Mouse (Mus musculus): ENCODE measurements around the gene Tchh. TPM values are rescaled to one million over a fixed set of nuclear protein-coding genes. Genes with fewer than 3 reads are reported as not detected.
"Not testable (repeated sequence)": the region's sequence is repeated elsewhere in the genome, so short reads cannot be mapped to it uniquely, and the experiment has no call there.

Tchh gene
- 0.37 and 0.57 TPM in 2 replicates for polyA plus RNA-seq (2012; rRNA removed)

DNA sequence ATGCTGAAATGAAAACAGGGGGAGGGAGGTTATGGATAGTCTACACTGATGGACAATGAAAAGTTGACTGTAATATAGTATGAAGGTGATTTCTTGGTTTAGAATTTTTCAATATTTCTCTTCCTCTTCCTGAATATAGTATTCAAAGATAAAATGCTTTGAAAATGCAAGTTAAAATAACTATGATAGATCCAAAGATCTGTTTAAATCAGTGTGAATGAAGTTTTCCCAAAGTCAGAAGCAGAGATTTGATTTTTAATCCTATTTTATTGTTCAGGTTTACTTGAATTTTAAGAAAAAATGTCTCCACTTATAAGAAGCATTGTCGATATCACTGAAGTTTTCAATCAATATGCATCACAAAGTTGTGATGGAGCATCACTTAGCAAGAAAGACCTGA, at the start of gene Tchh:
Gene Tchh (plus strand): TSS at position 301 of the 400 bp plus-strand sequence.
- no peak for DNase-seq (ENCODE audit: low spot score)

DNA sequence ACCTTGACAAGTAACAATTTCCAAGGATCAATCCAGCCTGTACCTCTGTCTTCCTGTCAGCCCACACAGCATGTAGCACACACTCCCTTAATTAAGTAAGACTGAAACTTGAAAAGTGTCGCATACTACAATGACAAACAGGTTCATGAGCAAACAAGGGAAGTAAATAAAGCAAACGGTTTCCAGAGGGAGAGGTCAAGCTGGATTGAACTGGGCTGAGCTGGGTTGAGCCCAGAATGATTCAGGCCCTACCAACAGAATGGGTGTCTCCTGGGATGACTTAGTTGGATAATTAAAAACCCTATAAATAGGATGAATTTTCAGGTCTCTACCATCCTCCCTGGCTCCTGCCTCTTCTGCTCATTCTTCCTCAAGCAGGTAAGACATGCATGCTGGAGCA, 48.8 kb upstream of the Tchh start, which contains the start of gene Rptn:
Gene Rptn (plus strand): TSS at position 334 of the 400 bp plus-strand sequence.
- DNase-seq (ENCODE audit: low spot score), result no peak

DNA sequence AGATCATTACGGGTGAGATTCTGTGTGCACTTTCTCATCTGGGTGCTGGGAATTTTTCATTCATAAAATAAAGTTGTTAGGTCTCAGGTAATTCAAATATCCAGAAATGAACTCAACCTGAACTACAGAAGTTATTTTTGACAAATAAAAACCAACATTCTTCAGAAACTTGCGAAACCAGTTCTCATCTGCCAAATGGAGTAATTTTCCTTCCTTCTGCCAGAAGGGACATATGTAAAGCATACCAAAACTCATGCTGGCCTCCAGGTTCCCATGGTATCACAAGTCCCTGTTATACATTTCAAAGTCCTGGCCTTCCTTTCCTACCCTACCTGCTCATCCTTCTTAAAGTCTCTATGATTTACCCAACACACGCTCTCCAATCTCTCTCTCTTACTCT, 38.2 kb upstream of the Tchh start:
- no peak for DNase-seq (ENCODE audit: low spot score)

DNA sequence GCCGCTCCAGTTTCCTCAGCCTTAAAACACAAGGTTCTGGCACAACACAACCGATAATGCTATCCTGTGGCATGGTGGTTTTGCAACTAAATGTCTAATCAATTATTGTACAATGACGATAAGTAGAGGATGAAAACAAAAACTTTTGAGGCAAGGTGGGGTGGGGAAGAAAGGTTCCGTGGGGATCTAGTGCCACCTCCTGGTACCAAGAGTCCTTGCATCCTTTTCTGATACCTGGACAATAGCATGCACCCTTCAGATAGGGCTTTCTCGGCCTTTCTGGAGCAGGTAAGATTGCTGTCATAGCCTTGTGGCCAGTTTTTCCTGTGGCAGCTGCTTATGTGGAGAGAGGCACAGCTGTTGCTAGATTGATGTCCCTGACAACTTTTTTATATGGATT, 35.1 kb upstream of the Tchh start:
- DNase-seq (ENCODE audit: low spot score), result no peak

DNA sequence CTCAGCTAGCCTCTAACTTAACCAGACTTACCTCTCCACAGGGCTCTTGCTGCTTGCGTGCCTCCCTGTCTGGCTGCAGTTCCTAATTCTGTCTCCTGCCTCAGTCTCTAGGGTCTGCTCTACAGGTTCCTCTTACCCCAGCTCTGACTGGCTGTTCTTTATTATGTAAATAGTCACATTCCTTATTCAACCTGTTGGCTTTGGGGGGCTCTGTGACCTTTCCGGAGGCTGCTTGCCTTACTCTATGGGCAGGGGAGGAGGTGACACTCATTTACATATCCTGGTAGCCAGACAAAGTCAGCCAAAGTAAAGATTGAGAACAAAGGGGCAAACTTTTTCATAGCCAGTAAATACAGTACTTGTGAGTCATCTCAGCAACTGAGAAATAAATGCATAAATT, 30.2 kb upstream of the Tchh start:
- no peak for DNase-seq (ENCODE audit: low spot score)

DNA sequence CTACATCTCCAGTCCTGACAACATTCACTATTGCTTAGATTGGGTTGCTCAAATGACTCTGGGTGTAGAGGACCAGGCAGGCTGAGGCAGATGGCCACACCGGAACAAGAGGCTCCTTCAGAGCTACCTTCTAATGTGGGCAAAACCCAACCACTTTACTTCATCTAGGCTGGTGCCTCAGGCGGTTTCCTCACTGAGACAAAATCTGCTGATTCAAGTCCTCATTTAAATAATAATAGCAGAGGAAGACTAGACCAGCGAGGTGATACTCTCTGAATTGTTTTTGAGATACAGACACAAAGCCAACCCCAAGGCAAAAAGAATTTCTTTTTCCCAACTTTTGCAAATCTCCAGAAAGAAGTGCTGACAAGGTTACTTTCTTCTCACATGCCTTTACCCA, 10.5 kb upstream of the Tchh start:
- DNase-seq (ENCODE audit: low spot score), result no peak

DNA sequence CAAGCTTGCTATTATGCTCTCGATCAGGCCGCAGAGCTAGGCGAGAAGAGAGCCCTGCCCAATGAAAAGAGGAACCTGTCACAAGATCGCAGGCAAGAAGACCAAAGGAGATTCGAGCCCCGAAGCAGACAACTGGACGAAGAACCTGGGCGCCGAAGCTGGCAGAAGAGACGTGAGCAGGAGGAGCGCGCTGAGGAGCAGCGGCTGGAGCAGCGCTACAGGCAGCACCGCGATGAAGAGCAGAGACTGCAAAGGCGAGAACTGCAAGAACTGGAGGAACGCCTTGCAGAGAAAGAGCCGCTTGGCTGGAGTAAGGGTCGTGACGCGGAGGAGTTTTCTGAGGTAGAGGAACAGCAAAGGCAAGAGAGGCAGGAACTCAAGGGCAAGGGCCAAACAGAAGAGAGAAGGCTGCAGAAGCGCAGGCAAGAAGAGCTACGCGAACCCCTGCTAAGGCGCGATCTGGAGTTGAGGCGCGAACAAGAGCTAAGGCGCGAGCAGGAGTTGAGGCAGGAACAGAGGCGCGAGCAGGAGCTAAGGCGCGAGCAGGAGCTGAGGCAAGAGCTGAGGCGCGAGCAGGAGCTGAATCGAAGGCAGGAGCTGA, 1.5 kb downstream of the Tchh start:
- peak; percentile 34 for DNase-seq (ENCODE audit: low spot score)

DNA sequence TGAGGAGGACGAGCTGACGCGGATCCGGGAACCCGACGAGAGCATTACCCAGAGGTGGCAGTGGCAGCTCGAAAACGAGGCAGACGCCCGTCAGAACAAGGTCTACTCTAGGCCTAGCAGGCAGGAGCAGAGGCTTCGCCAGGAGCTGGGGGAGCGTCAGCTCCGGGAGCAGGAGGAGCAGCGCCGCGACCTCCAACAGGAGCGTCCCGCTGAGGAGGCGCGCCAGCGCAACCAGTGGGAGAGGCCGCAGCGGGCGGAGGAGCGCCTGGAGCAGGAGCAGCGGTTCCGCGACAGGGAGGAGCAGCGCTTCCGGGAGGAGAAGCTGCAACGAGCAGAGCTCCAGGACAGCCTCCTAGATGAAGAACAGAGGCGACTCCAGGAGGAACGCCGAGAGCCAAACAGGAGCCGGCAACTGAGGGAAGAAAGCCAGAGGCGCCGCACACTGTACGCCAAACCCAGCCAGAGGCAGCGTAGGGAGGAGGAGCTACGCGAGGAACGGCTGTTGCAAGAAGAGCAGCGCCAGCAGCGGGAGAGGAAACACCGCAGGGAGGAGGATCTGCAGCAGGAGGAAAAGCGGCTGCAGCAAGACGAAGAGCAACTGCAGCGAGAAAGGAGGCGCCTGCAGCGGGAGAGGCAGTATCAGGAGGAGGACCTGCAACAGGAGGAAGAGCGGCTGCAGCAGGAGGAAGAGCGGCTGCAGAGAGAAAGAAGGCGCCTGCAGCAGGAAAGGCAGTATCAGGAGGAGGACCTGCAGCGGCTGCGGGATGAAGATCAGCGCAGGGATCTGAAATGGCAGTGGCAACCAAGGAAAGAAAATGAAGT, 2.4 kb downstream of the Tchh start:
- peak; percentile 53 for DNase-seq (ENCODE audit: low spot score)

DNA sequence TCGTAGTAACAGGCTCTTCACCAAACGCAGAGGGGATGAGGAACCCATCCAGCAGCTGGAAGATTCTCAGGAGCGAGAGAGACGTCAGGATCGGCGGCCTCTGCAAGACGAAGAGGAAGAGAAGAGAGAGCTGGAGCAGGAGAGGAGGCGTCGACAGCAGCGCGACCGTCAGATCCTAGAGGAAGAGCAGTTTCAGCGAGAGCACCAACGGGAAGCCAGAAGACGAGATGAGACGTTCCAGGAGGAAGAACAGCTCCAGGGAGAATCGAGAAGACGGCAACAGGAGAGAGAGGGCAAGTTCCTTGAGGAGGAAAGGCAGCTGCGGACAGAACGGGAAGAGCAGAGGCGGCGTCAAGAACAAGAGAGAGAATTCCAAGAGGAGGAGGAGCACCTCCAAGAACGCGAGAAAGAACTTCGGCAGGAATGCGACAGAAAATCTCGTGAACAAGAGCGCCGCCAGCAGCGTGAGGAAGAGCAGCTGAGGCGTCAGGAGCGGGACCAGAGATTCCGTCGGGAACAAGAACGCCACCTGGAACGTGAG, 3.1 kb downstream of the Tchh start:
- no peak for DNase-seq (ENCODE audit: low spot score)

DNA sequence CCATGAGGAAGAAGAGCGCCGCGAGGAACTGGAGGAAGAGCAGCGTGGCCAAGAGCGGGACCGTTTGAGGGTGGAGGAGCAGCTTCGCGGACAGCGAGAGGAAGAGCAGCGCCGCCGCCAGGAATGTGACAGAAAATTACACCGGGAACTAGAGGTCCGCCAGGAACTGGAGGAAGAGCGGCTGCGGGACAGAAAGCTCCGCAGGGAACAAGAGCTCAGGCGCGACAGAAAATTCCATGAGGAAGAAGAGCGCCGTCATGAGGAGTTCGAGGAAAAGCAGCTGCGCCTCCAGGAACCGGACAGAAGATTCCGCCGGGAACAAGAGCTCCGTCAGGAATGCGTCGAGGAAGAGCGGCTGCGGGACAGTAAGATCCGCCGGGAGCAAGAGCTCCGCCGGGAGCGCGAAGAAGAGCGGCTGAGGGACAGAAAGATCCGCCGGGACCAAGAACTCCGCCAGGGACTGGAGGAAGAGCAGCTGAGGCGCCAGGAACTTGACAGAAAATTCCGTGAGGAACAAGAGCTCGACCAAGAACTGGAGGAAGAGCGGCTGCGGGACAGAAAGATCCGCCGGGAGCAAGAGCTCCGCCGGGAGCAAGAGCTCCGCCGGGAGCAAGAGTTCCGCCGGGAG, 4.1 kb downstream of the Tchh start:
- DNase-seq (ENCODE audit: low spot score), result no peak

DNA sequence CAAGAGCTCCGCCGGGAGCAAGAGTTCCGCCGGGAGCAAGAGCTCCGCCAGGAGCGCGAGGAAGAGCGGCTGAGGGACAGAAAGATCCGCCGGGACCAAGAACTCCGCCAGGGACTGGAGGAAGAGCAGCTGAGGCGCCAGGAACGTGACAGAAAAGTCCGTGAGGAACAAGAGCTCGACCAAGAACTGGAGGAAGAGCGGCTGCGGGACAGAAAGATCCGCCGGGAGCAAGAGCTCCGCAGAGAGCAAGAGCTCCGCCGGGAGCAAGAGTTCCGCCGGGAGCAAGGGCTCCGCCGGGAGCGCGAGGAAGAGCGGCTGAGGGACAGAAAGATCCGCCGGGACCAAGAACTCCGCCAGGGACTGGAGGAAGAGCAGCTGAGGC, 4.6 kb downstream of the Tchh start:
- DNase-seq (ENCODE audit: low spot score), result not testable (repeated sequence)

DNA sequence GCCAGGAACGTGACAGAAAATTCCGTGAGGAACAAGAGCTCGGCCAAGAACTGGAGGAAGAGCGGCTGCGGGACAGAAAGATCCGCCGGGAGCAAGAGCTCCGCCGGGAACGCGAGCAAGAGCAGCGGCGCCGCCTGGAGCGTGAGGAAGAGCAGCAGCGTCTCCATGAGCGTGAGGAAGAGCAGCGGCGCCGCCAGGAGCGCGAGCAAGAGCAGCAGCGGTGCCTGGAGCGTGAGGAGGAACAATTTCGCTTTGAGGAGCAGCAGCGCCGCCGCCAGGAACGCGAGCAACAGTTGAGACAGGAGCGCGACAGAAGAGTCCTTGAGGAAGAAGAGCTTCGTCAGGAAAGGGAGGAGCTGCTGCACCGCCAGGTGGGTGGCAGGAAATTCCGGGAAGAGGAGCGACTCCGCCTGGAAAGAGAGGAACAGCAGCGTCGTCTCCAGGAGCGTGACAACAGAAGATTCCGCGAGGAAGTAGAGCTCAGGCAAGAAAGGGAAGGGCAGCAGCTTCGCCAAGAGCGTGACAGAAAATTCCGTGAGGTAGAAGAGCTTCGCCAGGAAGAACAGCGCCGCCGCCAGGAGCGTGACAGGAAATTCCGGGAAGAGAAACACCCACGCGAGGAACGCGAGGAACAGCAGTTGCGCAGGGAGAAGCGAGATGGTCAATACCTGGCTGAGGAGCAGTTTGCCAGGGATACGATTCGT, 5.2 kb downstream of the Tchh start:
- peak; percentile 34 for DNase-seq (ENCODE audit: low spot score)

DNA sequence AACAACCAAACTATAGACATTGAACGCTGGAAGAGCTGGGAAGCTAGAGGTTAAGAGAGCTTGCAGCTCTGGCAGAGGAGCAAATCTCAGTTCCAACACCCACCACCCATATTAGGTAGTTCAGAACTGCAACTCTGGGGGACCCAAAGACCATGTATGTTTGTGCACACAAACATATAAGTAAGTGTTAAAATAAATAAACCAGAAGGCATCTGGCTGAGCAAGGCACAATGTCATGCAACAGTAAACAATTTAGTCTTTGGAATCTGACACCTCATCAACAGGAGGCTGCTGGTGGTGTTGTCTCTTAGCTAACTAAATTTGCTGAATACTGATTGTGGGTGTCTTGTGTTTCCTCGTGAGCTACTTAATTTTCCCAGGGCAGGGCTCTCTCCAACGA, 24.4 kb downstream of the Tchh start:
- no peak for DNase-seq (ENCODE audit: low spot score)

DNA sequence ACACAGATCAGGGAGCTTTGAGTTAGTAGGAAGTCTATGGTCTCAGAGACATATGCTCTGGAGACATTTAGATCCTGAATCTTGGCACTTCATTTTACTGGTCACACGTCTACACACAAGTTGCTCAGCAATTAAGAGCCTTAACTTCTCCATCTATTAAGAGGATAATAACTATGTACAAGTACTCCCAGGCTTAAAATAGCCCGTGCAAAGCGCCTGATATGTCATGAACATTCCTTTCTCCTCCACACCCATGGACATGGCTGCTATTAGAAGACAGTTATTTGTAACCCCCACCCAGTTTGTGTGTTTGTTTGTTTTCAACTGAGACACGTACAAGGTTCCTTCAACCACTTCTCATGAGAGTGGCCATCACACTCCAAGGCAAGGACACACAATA, 25.0 kb downstream of the Tchh start:
- no peak for DNase-seq (ENCODE audit: low spot score)

DNA sequence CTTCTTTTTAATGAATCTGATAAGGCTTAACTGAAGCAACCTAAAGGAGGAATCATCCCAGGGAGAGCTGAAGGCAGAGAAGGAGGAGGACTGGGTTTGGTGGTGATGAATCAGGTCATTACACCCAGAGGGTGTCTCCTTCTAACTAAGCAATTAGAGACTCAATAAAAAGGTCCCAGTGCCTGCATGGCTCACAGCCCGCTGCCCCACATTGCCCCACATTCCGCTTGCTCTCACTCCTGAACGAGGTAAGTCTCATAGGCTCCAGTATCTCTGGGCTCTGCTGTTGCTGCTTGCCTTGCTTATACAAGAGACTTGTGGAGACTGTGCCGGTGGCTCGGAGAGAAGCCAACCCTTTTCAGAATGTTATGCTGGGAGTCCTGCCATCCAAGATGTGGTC, 26.4 kb downstream of the Tchh start, which contains the start of gene Tchhl1:
Gene Tchhl1 (plus strand): TSS at position 194 of the 400 bp plus-strand sequence.
- no peak for DNase-seq (ENCODE audit: low spot score)

DNA sequence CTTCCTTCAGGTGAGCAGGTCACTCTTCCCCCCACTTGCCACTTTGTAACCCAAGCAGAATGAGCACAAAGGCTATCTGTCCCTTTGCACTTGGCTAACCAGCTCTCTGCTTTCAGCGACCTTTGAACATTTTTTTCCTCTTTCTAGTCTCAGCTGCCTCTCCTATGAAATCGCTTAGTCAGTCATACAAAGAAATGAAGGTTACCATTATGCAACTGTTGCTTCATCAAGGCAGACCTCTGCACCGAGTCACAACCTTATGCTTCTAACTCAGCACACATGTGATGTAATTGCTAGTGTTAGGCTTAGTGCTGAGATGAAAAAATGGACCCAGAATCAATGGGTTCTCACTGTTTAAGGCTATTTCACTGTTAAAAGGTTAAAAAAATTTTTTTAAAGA, 27.5 kb downstream of the Tchh start:
- no peak for DNase-seq (ENCODE audit: low spot score)

DNA sequence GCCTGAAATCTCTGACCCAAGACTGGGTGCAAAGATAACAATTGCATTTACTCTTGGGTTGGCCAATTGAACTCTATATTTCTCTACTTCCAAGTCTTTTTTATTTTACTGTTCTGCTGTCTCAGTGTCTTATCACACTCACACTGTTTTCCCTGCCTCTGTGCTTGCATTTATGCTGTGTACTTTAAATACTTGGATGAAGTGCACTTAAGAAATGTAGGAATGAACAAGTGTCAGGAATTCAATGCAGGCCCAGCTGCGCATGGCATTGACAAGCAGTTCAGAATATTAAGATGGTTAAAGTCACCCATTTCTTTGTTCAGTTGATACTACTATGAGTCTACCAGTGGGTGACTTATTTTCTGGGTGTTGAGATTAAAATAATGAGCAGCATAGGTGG, 37.9 kb downstream of the Tchh start:
- no peak for DNase-seq (ENCODE audit: low spot score)

DNA sequence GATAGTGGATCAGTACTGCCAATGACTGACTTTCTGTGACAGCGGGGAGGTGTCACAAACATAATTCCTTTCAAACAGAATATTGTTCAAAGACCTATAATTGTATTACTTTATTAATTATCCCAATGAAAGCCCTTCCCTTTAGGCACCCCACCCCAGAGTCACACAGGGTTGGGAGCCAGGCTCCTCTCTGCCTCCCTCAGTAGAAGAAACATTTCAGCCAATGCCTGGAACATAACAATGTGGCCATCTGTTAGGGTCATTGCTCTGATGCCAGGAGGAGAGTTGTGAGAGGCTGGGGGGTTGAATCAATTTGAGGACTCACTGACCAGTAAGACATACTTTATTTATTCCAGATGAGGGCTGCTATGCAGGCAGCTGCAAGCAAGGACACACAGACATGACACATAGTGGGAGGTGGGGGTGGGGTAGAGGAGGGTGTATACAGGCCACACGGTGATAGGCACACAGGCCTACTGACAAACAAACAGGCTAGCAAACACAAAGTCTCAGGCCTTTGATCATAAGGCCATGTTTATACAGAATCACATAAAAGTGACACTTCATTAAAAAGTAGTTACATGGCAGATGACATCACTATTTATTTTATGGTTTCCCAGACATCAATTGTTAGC, 40.0 kb downstream of the Tchh start:
- no peak for DNase-seq (ENCODE audit: low spot score)

DNA sequence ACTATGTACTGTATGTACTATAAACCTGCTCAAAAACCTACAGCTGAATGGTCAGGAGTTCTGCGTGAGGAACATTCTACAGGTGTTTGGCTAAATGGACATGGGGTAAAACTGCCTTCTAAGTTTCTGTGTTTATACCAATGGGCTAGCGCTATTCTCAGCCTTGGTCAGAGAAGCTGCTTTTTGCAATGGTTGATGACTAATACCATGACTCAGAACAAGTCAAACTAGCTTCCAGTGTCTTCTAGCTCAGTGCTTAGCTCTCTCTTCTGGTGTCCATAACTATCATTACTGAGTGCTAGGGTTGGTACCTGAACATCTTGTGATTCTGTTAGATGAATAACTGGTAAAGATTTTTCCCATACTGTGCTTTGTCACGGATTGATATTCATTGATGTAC, 43.5 kb downstream of the Tchh start:
- DNase-seq (ENCODE audit: low spot score), result no peak

DNA sequence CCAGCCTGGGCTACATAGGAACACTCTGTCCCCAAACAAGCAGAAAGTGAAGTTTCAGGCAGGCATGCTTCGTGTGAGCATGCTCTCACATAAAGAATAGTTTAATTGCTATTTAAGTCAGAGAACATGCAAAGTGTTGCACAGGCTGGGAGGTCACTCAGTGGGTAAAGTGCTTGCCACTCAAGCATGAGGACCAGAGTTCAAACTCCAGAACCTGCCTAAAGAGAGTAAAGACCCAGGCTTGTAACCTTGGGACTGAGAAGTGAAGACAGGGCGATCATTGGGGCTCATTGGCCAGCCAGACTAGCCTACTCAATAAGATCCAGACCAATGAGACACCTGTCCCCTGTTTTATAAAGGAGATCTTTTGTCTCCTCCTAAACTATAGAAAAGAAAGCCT, 46.4 kb downstream of the Tchh start:
- DNase-seq (ENCODE audit: low spot score), result no peak

DNA sequence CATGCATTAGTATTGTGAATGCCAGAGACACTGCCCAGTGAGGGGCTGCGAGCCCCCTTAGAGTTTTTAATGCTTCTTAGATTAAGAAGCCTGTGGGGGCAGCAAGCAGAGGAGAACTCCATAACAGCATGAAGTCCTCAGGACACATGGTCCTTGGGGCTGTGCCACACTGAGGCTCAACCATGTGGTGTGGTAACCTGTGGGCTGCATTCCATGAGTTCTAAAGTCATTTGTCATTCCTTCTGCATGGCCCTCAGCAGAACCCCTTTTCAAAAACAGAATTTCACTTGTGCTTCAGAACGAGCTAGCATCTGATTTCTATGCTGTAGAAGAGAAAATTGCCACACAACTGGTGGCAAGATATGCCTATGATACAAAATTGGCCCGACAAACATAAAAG, 50.0 kb downstream of the Tchh start:
- no peak for DNase-seq (ENCODE audit: low spot score)

DNA sequence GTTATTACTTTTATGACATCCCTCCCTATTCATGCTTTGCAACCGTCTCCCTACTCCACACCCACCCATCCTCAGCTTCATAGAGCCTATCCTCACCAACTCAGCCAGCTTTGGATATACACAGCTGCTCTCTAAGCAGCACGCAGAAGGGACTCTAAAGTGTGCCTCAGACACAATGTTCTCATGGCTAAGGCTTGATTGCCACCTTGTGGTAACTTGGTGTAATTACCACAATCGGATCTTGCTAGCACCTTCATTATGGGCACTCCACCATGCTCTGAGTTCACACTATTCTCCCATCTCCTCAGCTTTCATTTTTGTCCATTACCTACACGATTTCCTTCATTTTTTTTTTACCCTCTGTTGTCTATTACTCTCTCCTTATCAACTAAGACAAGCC, 51.9 kb downstream of the Tchh start:
- no peak for DNase-seq (ENCODE audit: low spot score)
